Mouse (Mus musculus): Measurements from ENCODE around the gene Gm28079.
"Not testable (repeated sequence)": the region's sequence is repeated elsewhere in the genome, so short reads cannot be mapped to it uniquely, and the experiment has no call there.

The Gm28079 gene

GRCm38 (mm10) chrY:70014799-70015198, at the start of gene Gm28079:
Gene Gm28079 (minus strand): TSS chrY:70014899.
- not testable (repeated sequence) for DNase-seq (ENCODE audit: low read depth, low spot score)

Measured in mesoderm, embryonic 11.5 days (tissue).